Mouse (Mus musculus): Measurements from ENCODE around the gene Nup107. TPM values are rescaled to one million over a fixed set of nuclear protein-coding genes. Genes with fewer than 3 reads are reported as not detected.

The Nup107 gene
- polyA plus RNA-seq, 1 experiment: 15.0 TPM

- TF ChIP-seq POLR2A (IDR thresholded peaks at IDR 0.05; ENCODE audit: borderline replicate concordance, insufficient read depth, low read length): no peak
- no peak for TF ChIP-seq CTCF (IDR thresholded peaks at IDR 0.05; ENCODE audit: borderline replicate concordance, insufficient read depth, low read depth, low read length)
- DNase-seq: no peak
- H3K27me3 ChIP-seq (ENCODE audit: control insufficient read depth, insufficient read depth, low read length): no peaks in the 10 kb centered on the region
- H3K27ac ChIP-seq (ENCODE audit: insufficient read depth, low read length): no peak overlapping the region
- WGBS: 98% methylated on average over 6 of the region's 6 CpGs
- H3K4me3 ChIP-seq (replicated peaks; ENCODE audit: insufficient read depth, low read depth, low read length): no peak overlapping the region
- H3K4me1 ChIP-seq (ENCODE audit: control insufficient read depth, insufficient read depth, low read length): no peaks in the 10 kb centered on the region
These were observed 12.1 kb downstream of the Nup107 start for GRCm38 (mm10) chr10:117780306-117780911.

GRCm38 (mm10) chr10:117779581-117780305 is 12.8 kb downstream of the Nup107 start:
- Histone ChIP-seq H3K4me1 (ENCODE audit: control insufficient read depth, insufficient read depth, low read length) (no peaks in the 10 kb centered on the region), H3K27me3 (ENCODE audit: control insufficient read depth, insufficient read depth, low read length) (no peaks in the 10 kb centered on the region), H3K4me3 (replicated peaks; ENCODE audit: insufficient read depth, low read depth, low read length) (no peak overlapping the region), H3K27ac (ENCODE audit: insufficient read depth, low read length) (no peak overlapping the region)
- no peak for DNase-seq
- no peak for TF ChIP-seq POLR2A (IDR thresholded peaks at IDR 0.05; ENCODE audit: borderline replicate concordance, insufficient read depth, low read length)
- no peak for TF ChIP-seq CTCF (IDR thresholded peaks at IDR 0.05; ENCODE audit: borderline replicate concordance, insufficient read depth, low read depth, low read length)
- 77% methylated on average over 8 of the region's 8 CpGs for WGBS

- TF ChIP-seq CTCF (IDR thresholded peaks at IDR 0.05; ENCODE audit: borderline replicate concordance, insufficient read depth, low read depth, low read length) (no peak), POLR2A (IDR thresholded peaks at IDR 0.05; ENCODE audit: borderline replicate concordance, insufficient read depth, low read length) (no peak)
- WGBS: 87% methylated on average over 4 of the region's 4 CpGs
- Histone ChIP-seq H3K4me3 (replicated peaks; ENCODE audit: insufficient read depth, low read depth, low read length) (no peak overlapping the region), H3K4me1 (ENCODE audit: control insufficient read depth, insufficient read depth, low read length) (no peaks in the 10 kb centered on the region), H3K27ac (ENCODE audit: insufficient read depth, low read length) (no peak overlapping the region), H3K27me3 (ENCODE audit: control insufficient read depth, insufficient read depth, low read length) (no peaks in the 10 kb centered on the region)
- no peak for DNase-seq
These were observed 13.6 kb downstream of the Nup107 start for GRCm38 (mm10) chr10:117778951-117779350.

DNA sequence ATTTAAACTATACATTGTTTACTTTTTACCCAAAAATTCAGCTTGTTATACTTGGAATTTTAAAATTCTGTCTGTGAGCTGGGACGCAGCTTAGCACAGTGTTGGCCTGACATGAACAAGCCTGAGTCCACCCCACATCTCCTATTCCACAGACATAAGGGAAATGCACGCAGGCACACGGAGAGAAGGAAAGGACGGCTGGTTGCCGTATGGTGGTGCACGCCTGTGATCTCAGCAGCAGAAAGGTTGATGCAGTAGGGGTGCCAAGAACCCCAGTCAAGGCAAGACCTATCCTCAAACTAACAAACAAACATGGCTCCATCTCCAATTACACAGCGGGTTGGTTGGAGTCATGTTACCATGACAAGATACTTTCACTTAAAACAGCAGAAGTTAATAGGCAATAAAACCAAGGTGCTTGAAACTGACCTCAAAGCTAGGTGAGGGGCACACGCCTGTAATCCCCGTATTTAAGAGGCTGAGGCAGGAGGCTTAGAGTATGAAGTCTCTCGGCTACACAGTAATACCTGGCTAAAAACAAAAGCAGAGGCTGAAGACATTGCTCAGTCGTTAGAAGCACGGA is 14.1 kb downstream of the Nup107 start:
- WGBS: 96% methylated on average over 12 of the region's 12 CpGs
- H3K27me3 ChIP-seq (ENCODE audit: control insufficient read depth, insufficient read depth, low read length): no peaks in the 10 kb centered on the region

GRCm38 (mm10) chr10:117777501-117778327 is 14.8 kb downstream of the Nup107 start:
- WGBS: 89% methylated on average over 17 of the region's 17 CpGs

More for the DNA sequence above, 14.1 kb downstream of the Nup107 start:
- no peak for DNase-seq
- Histone ChIP-seq H3K4me3 (replicated peaks; ENCODE audit: insufficient read depth, low read depth, low read length) (no peak overlapping the region), H3K27ac (ENCODE audit: insufficient read depth, low read length) (no peak overlapping the region), H3K4me1 (ENCODE audit: control insufficient read depth, insufficient read depth, low read length) (no peaks in the 10 kb centered on the region)
- TF ChIP-seq CTCF (IDR thresholded peaks at IDR 0.05; ENCODE audit: borderline replicate concordance, insufficient read depth, low read depth, low read length) (no peak), POLR2A (IDR thresholded peaks at IDR 0.05; ENCODE audit: borderline replicate concordance, insufficient read depth, low read length) (no peak)

GRCm38 (mm10) chr10:117777103-117777470 is 15.4 kb downstream of the Nup107 start:
- TF ChIP-seq POLR2A (IDR thresholded peaks at IDR 0.05; ENCODE audit: borderline replicate concordance, insufficient read depth, low read length): no peak
- TF ChIP-seq CTCF (IDR thresholded peaks at IDR 0.05; ENCODE audit: borderline replicate concordance, insufficient read depth, low read depth, low read length): no peak
- 98% methylated on average over 3 of the region's 3 CpGs for WGBS
- no peaks in the 10 kb centered on the region for H3K27me3 ChIP-seq (ENCODE audit: control insufficient read depth, insufficient read depth, low read length)
- no peak for DNase-seq
- no peak overlapping the region for H3K4me3 ChIP-seq (replicated peaks; ENCODE audit: insufficient read depth, low read depth, low read length)
- H3K27ac ChIP-seq (ENCODE audit: insufficient read depth, low read length): no peak overlapping the region
- no peaks in the 10 kb centered on the region for H3K4me1 ChIP-seq (ENCODE audit: control insufficient read depth, insufficient read depth, low read length)

More at GRCm38 (mm10) chr10:117777501-117778327, 14.8 kb downstream of the Nup107 start:
- Histone ChIP-seq H3K4me3 (replicated peaks; ENCODE audit: insufficient read depth, low read depth, low read length) (no peak overlapping the region), H3K4me1 (ENCODE audit: control insufficient read depth, insufficient read depth, low read length) (no peaks in the 10 kb centered on the region), H3K27ac (ENCODE audit: insufficient read depth, low read length) (no peak overlapping the region), H3K27me3 (ENCODE audit: control insufficient read depth, insufficient read depth, low read length) (no peaks in the 10 kb centered on the region)
- DNase-seq: no peak
- TF ChIP-seq CTCF (IDR thresholded peaks at IDR 0.05; ENCODE audit: borderline replicate concordance, insufficient read depth, low read depth, low read length) (no peak), POLR2A (IDR thresholded peaks at IDR 0.05; ENCODE audit: borderline replicate concordance, insufficient read depth, low read length) (no peak)

- H3K4me1 ChIP-seq (ENCODE audit: control insufficient read depth, insufficient read depth, low read length): no peaks in the 10 kb centered on the region
- DNase-seq: no peak
- 74% methylated on average over 12 of the region's 12 CpGs for WGBS
- TF ChIP-seq CTCF (IDR thresholded peaks at IDR 0.05; ENCODE audit: borderline replicate concordance, insufficient read depth, low read depth, low read length) (no peak), POLR2A (IDR thresholded peaks at IDR 0.05; ENCODE audit: borderline replicate concordance, insufficient read depth, low read length) (no peak)
- H3K4me3 ChIP-seq (replicated peaks; ENCODE audit: insufficient read depth, low read depth, low read length): no peak overlapping the region
- H3K27ac ChIP-seq (ENCODE audit: insufficient read depth, low read length): no peak overlapping the region
- no peaks in the 10 kb centered on the region for H3K27me3 ChIP-seq (ENCODE audit: control insufficient read depth, insufficient read depth, low read length)
These were observed 16.0 kb downstream of the Nup107 start for GRCm38 (mm10) chr10:117776281-117777102.

Measured in cerebellum, adult 2 months (tissue).